Mouse (Mus musculus): ENCODE results near the gene Slc26a1.
A peak's percentile ranks its signal among the peaks of the same experiment; 100 is the strongest.

The Slc26a1 gene

DNA sequence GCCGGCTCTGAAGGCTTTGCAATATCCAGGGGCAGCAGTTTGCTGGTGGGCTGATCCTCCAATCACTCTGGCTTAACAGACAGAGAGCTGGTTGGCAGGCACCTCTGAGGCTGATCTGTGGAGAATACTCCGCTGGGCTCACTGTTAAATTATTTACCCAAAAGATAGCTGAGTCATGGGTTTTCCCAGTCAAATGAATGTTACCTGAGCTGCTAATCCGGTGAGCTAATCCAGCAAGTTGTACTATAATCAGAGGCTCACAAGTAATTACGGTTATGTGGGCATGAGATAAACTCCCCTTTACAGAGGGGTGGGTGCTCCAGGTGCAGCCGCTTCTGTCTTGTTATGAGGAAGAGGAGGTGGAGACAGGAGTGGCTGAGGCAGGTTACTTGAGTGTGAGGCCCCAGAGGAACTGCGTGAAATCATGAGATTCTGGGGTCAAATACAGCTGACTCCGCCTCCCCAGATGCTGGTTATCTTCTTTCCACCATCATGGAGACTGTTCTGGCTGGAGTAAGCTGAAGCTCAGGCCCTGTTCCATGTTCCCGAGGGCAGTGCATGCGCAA lies at the start of gene Slc26a1:
Gene Slc26a1 (minus strand): TSS at position 319 of the 566 bp plus-strand sequence.
- no peak for DNase-seq (ENCODE audit: low spot score)

DNA sequence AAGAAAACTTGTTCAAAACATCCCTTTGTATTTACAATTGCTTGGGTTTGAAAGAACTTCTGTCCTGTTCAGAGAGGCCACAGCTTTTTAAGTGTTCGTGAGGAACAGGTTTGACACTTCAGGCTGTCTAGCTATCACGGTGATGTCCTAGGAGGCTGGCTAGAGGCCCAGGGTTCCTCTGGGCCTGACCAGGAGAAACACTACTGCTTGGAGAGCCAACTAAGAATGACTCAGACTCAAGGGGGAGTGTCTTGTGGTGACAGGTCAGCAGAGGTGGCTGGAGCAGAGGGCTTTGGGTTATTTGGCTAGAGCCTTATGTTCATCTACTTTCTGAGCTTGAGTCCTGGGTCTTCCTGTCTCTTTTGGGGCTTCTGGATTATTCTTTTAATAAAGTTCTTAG lies 48.6 kb upstream of the Slc26a1 start:
- peak; percentile 26 for DNase-seq (ENCODE audit: low spot score)

- no peak for DNase-seq (ENCODE audit: low spot score)
Measured at GRCm38 (mm10) chr5:108719761-108720160, 44.4 kb upstream of the Slc26a1 start.

DNA sequence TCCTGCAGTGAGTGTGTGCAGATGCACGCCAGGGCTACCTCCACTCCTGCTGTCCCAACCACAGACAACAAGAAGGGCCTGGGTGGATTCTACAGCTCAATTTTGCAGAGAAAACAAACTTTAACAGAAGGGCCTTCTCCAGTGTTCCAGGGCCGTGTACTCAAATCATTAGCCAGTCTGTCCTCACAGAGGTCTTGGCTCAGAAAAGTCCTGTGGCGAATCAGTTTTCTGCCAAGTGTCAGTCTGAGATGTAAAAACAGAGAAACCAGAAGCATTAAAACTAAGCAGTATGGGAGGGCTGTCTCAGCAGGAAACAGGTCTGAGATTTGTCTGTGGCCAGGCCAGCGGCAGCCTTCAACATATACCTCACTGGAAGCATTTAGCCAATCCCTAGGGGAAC lies 42.7 kb upstream of the Slc26a1 start:
- no peak for DNase-seq (ENCODE audit: low spot score)

- DNase-seq (ENCODE audit: low spot score) = no peak
Measured at GRCm38 (mm10) chr5:108715974-108716373, 40.6 kb upstream of the Slc26a1 start.

- peak; percentile 24 for DNase-seq (ENCODE audit: low spot score)
Measured at GRCm38 (mm10) chr5:108714149-108714548, 38.8 kb upstream of the Slc26a1 start.

- DNase-seq (ENCODE audit: low spot score) = no peak
Measured at GRCm38 (mm10) chr5:108713691-108714090, 38.3 kb upstream of the Slc26a1 start.

GRCm38 (mm10) chr5:108713096-108713495 lies 37.7 kb upstream of the Slc26a1 start:
- DNase-seq (ENCODE audit: low spot score) = no peak

DNA sequence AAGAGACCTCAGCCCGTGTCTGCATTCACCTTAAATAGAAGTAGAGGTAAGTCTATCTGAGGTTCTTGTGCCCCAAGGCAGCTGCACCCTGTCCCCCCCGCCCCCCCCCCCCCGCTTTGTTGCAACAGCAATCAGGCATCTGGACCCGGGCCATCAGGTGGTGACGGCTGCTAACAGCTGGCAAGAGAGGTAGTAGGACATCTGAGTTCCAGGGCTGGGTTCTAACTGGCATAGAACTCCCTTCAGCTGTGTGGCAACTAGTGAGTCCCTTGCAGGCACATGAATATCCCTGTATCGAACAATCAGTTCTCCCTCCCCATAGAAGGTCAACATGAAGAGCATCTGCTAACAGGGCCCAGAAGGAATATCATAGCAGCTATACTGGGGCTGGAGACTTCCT lies 36.6 kb upstream of the Slc26a1 start:
- no peak for DNase-seq (ENCODE audit: low spot score)

DNA sequence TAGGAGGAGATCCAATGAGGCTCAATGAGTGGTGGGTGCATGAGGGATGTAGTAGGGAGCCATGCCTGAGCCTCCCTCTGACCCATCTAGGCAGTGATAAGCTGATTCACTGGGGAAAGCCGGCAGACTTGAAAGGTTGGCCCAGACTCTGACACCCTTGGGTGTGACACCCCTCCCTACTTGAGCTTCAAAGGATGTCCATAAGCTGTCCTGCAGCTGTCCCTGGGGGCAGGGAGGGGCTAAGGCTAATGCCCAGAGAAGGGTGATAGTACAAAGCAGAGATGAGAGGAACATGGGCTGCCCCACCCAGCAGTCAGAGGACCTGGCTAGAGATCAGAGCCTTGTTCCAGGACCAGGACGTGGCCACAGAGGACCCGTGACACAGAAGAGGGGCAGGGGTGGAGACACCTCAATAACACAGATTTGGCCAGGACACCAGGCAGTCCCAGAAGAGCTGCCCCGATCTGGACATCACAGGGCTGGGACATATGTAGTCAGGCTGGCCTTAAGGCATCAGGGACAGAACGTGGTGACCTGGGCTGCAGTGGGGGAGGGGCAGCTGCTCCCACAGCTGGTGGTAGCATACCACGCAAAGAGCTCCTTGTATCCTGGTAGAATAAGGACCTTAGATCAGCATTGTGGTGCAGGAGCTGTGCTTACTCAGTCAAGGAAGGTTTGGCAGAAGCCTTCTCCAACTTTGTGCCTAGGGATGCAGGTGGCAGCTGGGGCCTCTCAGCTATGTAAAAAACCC lies 33.8 kb upstream of the Slc26a1 start:
- no peak for DNase-seq (ENCODE audit: low spot score)

- DNase-seq (ENCODE audit: low spot score) = no peak
Measured at GRCm38 (mm10) chr5:108708419-108708818, 33.0 kb upstream of the Slc26a1 start.

GRCm38 (mm10) chr5:108707758-108708157 lies 32.4 kb upstream of the Slc26a1 start:
- DNase-seq (ENCODE audit: low spot score) = no peak

GRCm38 (mm10) chr5:108703754-108704626 lies 28.6 kb upstream of the Slc26a1 start:
- DNase-seq (ENCODE audit: low spot score) = no peak

DNA sequence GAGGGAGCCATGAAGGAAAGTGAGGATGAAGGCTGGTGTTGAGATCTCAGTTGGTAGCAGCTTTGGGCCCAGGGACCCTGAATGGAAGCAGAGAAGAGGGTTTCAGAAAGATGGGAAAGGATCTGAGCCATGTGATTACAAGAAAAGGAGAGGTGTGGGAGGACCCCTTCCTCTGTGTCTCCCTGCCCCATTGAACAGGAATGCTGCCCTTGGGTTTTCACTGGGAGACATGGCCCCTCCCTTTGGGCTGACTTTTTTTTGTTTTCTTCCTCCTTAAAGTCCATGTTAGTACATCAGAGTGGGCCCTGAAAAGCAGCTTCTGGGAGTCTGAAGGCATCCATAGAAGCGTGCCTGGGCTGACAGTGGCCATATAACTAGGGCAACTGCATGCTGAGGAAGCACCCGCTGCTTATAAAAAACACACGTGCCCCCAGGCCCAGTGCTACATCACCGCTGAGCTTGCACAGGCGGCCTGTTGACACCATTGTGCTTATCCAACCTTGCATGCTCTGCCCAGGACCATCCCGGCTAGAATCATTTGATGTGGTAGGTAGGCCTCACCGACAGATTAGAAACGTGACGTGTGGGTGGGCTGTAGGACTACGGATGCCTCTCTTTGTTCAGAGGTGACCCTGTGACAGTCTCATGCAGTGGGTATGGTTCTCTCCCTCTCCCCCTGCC lies 26.1 kb upstream of the Slc26a1 start:
- no peak for DNase-seq (ENCODE audit: low spot score)

DNA sequence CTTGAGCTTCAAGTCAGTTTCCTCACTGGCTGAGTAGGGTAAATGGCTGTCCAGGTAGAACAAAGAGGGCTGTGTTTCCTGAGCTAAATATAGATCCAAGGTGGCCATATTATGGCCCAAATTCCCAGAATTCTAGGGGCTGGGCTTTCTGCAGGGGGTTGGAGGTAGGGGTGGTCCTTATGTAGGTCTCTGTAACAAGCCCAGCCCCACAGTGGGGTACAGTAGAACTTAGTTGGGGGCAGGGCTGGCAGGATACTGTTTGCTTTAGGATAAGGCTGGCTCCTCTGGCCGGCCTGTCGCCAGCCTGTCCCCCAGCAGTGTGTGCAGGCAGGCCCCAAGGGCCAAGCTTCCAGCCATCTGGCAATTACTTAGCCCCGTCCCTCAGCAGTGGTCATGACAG lies 25.0 kb upstream of the Slc26a1 start:
- DNase-seq (ENCODE audit: low spot score) = no peak

DNA sequence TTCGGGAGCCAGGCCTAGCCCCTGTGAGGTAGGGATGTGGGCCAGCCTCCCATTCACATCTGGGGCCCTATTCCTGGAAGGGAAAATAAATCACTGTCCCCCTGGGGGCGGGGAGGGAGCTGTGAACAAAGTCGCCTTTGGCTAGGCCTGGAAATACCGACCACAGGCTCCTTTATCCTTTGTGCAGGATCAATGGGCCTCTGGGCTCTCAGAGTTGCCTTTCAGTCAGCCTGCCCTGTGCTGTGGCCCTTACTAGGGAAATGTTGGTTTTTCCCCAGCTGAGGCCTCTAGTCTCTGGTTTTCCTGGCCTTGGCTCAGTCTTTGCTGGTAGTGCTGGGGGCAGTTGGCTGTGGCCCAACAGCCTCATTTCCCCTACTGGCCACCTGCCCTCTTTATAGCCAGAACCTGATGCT lies 22.0 kb upstream of the Slc26a1 start:
- no peak for DNase-seq (ENCODE audit: low spot score)

DNA sequence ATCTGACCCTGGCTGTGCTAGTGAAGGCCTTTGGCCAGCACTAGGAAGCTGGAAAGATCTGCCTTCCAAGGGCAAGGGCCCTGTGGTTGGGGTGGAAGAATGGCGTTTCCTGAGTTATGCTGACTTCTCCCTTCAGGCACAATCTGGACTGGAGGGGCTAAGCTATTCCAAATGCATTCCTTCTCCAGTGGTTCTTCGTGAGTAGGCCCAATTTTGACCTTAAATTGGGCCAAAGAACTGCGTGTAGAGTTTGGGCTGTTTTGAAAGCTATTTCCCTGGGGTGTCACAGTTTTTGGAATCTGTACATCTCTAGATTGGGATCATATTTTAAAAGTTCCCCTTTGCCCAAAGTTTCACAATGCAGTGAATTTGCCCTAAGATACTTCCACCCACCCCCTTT lies 21.2 kb upstream of the Slc26a1 start:
- DNase-seq (ENCODE audit: low spot score) = no peak

DNA sequence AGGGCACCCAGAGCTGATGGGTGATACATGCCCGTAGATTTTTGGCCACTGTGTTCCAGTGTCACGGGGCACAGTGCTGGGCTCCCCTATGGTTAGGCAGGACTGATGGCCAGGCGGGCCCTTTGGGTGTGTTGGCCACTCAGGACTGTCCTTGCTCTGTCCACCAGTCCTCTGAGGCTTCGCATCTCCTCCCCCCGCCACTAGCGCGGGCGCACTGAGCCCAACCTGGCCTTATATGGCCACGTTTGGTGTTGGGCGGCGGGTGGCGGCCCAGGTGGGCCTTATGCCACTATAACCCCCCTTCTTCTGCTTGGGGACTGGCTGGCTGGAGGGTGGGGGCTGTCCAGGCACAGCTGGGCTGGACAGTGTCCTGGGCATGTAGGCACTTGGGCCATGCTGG lies 20.5 kb upstream of the Slc26a1 start:
- DNase-seq (ENCODE audit: low spot score) = no peak

DNA sequence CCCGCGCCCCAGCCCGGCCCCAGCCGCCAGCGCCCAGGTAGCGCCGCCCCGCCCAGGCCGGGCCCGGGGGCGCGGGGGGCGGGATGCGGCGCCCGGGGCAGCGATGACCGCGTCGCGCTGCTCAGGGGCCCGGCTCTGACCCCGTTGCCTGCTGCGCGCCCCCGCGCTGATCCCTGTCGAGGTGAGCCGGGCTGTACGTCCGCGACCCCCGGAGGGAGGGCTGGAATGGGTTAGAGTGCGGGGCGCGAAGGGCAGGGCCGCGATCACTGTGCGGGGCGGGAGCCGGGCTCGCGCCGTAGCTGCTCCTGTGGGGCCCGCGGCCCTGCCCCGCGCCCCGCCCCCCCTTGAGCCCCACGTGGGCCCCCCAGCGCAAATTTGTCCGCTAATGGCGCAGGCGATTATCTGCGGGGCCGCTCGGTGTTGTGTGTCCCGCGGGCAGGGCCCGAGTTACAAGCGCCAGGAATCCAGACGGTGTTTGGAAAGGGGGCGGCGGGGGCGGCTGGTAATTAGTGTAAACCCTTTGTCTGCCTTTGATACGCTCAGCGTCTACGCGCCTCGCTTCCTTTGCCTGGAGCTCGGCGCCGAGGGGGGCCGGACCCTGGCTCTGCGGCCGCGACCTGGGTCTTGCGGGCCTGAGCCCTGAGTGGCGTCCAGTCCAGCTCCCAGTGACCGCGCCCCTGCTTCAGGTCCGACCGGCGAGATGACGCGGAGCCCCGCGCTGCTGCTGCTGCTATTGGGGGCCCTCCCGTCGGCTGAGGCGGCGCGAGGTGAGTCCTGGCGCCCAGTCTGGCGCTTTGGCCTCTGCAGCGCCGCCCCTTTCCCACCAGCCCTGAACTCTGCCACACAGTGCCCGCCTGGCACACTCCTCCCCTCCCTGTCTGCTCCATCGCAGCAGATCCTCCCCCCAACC lies 19.2 kb upstream of the Slc26a1 start:
- peak; percentile 41 for DNase-seq (ENCODE audit: low spot score)

DNA sequence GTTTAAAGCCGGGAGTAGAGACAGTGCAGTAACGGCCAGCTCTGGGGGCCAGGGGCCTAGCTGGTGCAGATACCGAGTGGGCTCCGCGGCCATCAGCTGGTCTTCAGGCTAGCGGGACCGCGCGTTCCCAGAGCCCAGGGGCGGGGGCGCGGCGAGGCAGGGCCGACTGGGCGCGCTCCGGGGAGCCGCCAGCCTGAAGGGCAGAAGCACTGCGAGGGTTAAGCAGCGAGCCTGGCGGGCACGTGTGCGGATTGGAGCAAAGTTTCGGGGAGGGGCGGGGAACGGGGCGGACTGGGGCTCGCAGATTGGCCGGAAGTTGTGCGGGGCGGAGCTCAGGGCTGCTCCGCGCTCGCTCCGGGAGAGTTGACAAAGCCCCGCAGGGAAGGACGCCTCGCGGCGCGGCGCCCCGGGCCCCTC lies 18.5 kb upstream of the Slc26a1 start:
- DNase-seq (ENCODE audit: low spot score) = peak; percentile 88

DNA sequence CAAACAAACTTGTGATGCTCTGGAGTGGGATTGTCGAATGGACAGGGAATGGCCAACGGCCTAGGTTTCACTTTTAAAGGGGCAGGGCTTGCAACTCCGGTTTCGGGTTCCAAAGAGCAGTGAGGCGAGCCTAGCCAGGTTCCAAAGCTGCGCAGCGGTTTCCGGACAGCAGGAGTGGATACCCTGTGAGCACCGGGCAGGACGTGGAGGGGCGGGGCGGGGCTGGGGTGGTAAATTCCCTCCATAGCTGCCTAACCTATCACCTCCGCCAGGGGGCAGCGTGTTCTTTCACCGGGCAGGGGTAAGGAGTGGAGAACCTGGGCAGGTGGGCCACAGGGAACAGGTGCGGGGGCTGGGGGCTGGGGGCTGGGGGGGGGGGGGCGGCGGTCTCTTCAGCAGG lies 16.9 kb upstream of the Slc26a1 start, which contains the start of gene Fgfrl1:
Gene Fgfrl1 (plus strand): TSS at position 112 of the 400 bp plus-strand sequence.
- DNase-seq (ENCODE audit: low spot score) = peak; percentile 71
